Mouse (Mus musculus) limb, embryonic 14.5 days (tissue): ENCODE measurements around the gene Rbm47. TPM values are rescaled to one million over a fixed set of nuclear protein-coding genes. Genes with fewer than 3 reads are reported as not detected.
"Not testable (repeated sequence)": the region's sequence is repeated elsewhere in the genome, so short reads cannot be mapped to it uniquely, and the experiment has no call there.

Experiments
- ATAC-seq: fragments of 200-750 bp; cut with Nextera tagmentation; 2 replicates; pipeline ENCODE4 v1.8.0; 2017; ENCODE audit warnings: low read depth, moderate number of reproducible peaks, moderate TSS enrichment; ENCODE audit not compliant: low FRiP score
- DNase-seq: peaks from one replicate; pipeline ENCODE4 v3.0.0-alpha.2; 2015; ENCODE audit warnings: low spot score
- H3K27ac ChIP-seq: fragments of 300-500 bp; sonication (generic); replicated peaks from 2 replicates; pipeline ENCODE4 v1.5.1; 2014; ENCODE audit warnings: low read depth, mild to moderate bottlenecking, low read length, moderate library complexity, mixed read lengths
- H3K27me3 ChIP-seq: fragments of 300-500 bp; sonication (generic); 2 replicates; pipeline ENCODE4 v1.6.1; 2014; ENCODE audit warnings: low read length, mixed read lengths; ENCODE audit not compliant: control insufficient read depth, insufficient read depth
- H3K36me3 ChIP-seq: fragments of 300-500 bp; sonication (generic); 2 replicates; pipeline ENCODE4 v1.6.1; 2014; ENCODE audit warnings: mild to moderate bottlenecking, low read length, moderate library complexity, mixed read lengths; ENCODE audit not compliant: control insufficient read depth, insufficient read depth
- H3K4me1 ChIP-seq: fragments of 300-500 bp; sonication (generic); 2 replicates; pipeline ENCODE4 v1.6.1; 2014; ENCODE audit warnings: antibody characterized with exemption, low read length, mixed read lengths; ENCODE audit not compliant: control insufficient read depth, insufficient read depth
- H3K4me2 ChIP-seq: fragments of 300-500 bp; sonication (generic); replicated peaks from 2 replicates; pipeline ENCODE4 v1.6.1; 2014; ENCODE audit warnings: low read depth, mild to moderate bottlenecking, low read length, moderate library complexity; ENCODE audit not compliant: severe bottlenecking
- H3K4me3 ChIP-seq: fragments of 300-500 bp; sonication (generic); replicated peaks from 2 replicates; pipeline ENCODE4 v1.5.1; 2014; ENCODE audit warnings: low read length
- H3K9ac ChIP-seq: fragments of 300-500 bp; sonication (generic); 2 replicates; pipeline ENCODE4 v1.6.1; 2014; ENCODE audit warnings: mild to moderate bottlenecking, low read depth, low read length, moderate library complexity; ENCODE audit not compliant: severe bottlenecking
- H3K9me3 ChIP-seq: fragments of 300-500 bp; sonication (generic); 2 replicates; pipeline ENCODE4 v1.6.1; 2016; ENCODE audit warnings: low read length; ENCODE audit not compliant: control insufficient read depth
- POLR2A ChIP-seq: fragments of 200-500 bp; IDR thresholded peaks from 2 replicates; pipeline ENCODE4 v1.8.0; 2012; ENCODE audit warnings: inconsistent platforms, mild to moderate bottlenecking, moderate library complexity, borderline replicate concordance; ENCODE audit not compliant: insufficient read depth, insufficient read length; ENCODE audit errors: extremely low read depth
- WGBS: fragments of 180-500 bp; shearing (Covaris S2); extraction: QIAGEN DNeasy Blood & Tissue Kit; methylation state at CpG from one replicate; pipeline ENCODE4 v1.1.7; 2014; 5-methylcytosine and 5-hydroxymethylcytosine counted together
- polyA plus RNA-seq, 2 experiments: library from polyadenylated mRNA; depleted of rRNA in 1 of 2; stranded (reverse) in 1 of 2; unstranded in 1 of 2; fragments of >200 nt; fragmentation: Nextera tagmentation in 1 of 2; extraction: Ambion mirVana in 1 of 2; gene quantifications; 2 replicates each; pipeline versions ENCODE4 v1.2.1 to v1.2.3; 2012 to 2014

The Rbm47 gene
- polyA plus RNA-seq, 2 experiments = 2.5 to 5.2 TPM

DNA sequence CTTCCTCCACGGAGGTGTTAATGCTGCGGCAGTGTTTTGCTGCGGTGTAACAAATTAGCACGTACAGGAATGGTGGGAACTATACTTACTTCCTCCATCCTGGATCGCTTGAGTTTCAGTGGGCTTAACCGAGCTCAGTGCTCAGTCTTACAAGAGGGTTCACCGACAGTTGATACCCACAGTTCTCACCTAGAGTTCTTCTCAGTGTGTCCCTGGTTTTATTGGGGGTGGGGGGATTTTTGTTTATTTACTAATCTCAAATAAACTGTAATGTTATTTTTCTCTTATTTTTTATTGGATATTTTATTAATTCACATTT is 18.2 kb upstream of the Rbm47 start:
- Histone ChIP-seq H3K9ac (no peak overlapping the region), H3K36me3 (no peaks in the 10 kb centered on the region), H3K4me2 (no peak overlapping the region), H3K27me3 (no peaks in the 10 kb centered on the region), H3K9me3 (no peaks in the 10 kb centered on the region), H3K27ac (no peak overlapping the region), H3K4me3 (no peak overlapping the region), H3K4me1 (no peaks in the 10 kb centered on the region)
- TF ChIP-seq POLR2A = no peak
- ATAC-seq (no peak), DNase-seq (no peak)
- 83% methylated on average over 7 of the region's 7 CpGs for WGBS

DNA sequence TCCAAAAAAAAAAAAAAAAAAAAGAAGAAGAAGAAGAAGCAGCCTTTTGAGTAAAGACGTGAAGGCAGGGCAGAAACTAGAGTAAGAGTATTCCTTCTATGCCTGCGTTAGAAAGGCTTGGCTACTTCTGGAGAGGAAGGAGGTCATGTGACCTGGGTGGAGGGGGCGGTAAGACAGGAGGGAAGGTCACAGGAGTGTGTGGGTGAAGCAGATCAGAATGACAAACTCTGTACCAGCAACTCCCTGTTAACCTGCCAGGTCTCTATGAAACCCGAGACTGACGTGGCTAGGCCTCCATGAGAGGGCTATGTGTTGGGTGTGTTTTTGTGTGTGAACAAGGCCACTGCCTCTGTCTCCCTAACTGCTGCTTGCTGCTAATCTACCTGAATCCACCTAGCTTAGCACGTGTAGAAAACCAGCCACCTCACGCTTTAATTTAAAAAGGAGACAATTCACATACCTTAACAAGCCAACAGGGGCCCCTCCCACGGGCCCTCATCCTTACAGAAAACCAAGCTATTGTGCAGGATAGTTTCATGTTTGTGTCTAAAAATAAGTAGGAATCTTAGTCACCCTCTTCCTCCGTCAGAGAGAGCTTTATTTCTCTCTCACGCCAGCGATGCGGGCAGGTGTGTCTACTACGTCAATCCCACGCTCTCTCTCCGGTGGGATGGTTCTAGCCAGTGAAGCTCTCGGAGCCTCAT is 17.7 kb upstream of the Rbm47 start:
- Histone ChIP-seq H3K4me1 (no peaks in the 10 kb centered on the region), H3K27ac (no peak overlapping the region), H3K9me3 (no peaks in the 10 kb centered on the region), H3K27me3 (no peaks in the 10 kb centered on the region), H3K36me3 (no peaks in the 10 kb centered on the region), H3K9ac (no peak overlapping the region), H3K4me3 (no peak overlapping the region), H3K4me2 (no peak overlapping the region)
- DNase-seq = no peak
- ATAC-seq = no peak
- WGBS = 73% methylated on average over 16 of the region's 16 CpGs
- TF ChIP-seq POLR2A = no peak

DNA sequence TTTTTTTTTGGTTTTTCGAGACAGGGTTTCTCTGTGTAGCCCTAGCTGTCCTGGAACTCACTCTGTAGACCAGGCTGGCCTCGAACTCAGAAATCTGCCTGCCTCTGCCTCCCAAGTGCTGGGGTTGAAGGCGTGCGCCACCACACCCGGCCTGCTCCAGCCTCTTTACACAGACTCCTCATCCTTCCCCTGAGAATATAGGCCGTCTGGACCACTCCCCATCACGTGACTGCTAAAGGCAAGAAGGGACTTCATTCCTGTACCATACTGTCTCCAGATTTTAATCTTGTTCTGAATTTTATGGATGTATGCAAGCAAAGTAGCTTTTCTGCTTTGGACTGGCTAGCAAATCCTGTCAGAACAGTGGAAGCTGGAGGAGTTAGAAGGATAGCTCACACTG is 15.7 kb upstream of the Rbm47 start:
- H3K9me3 ChIP-seq, H3K4me1 ChIP-seq, H3K4me3 ChIP-seq, H3K36me3 ChIP-seq, H3K27me3 ChIP-seq, H3K27ac ChIP-seq, H3K4me2 ChIP-seq, ATAC-seq, H3K9ac ChIP-seq, DNase-seq: not testable (repeated sequence)
- WGBS = 87% methylated on average over 6 of the region's 7 CpGs

DNA sequence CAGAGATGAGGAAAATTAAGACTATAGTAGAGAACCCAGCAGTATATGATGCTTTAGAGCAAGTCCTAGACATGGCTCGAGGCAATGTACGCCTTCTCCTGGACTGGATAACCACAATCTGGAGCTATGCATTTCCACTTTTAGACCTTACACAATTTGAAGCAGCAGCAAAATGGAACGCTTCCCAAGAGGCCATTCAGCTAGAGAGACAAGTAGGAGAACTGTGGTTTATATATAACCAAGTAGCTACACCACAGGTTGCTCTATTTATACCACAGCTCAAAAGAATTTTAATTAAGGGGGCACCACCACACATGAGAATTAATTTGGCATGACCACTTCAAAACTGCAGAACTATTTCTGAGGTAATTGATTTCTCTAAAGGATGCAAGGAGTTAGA is 9.2 kb upstream of the Rbm47 start:
- H3K4me2 ChIP-seq = no peak overlapping the region
- H3K27ac ChIP-seq = no peak overlapping the region
- H3K27me3 ChIP-seq = no peaks in the 10 kb centered on the region
- WGBS = 84% methylated on average over 3 of the region's 3 CpGs
- DNase-seq (no peak), ATAC-seq (no peak)
- no peak overlapping the region for H3K9ac ChIP-seq
- TF ChIP-seq POLR2A = no peak
- no peak overlapping the region for H3K4me3 ChIP-seq
- H3K36me3 ChIP-seq = no peaks in the 10 kb centered on the region
- H3K9me3 ChIP-seq = no peaks in the 10 kb centered on the region
- H3K4me1 ChIP-seq = no peaks in the 10 kb centered on the region

DNA sequence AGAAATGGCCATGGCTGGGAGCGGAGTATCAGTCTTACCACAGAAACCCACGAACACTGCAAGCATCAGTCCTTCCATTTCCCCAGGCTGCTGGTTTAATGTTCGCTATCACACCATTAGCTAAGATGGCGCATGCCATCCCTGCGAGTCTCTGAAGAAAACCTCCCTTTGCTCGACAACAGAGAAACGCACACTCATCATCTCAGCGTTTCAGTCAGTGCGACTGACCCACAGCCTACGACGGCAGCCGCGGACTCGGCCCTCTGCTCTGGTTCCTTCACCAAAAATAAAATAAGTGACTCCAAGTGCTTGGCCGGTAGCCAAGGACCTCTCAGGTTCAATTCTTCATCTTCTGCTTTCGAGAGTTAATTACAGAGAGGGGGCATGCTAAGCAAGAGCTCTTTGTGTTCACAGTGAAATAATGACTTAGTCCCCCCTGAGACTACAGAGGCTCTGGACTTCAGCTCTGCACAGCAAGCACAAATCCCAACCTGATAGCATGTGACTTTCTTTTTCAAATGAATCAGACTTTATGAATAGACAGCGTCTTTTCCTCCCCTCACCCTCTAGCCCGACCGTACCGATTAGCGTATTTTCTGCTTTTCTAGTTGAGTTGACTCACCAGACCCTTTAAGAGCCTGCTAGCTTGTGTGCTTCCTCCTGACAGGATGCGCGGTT is 1.4 kb upstream of the Rbm47 start:
- Histone ChIP-seq H3K27me3 (no peaks in the 10 kb centered on the region), H3K9ac (no peak overlapping the region), H3K4me1 (no peaks in the 10 kb centered on the region), H3K4me3 (no peak overlapping the region), H3K4me2 (peak overlapping the region; percentile 15; the same call in 1 of the 2 replicates), H3K36me3 (no peaks in the 10 kb centered on the region), H3K27ac (no peak overlapping the region), H3K9me3 (no peaks in the 10 kb centered on the region)
- 61% methylated on average over 23 of the region's 23 CpGs for WGBS
- TF ChIP-seq POLR2A = no peak
- DNase-seq = no peak
- ATAC-seq = peak; percentile 26

DNA sequence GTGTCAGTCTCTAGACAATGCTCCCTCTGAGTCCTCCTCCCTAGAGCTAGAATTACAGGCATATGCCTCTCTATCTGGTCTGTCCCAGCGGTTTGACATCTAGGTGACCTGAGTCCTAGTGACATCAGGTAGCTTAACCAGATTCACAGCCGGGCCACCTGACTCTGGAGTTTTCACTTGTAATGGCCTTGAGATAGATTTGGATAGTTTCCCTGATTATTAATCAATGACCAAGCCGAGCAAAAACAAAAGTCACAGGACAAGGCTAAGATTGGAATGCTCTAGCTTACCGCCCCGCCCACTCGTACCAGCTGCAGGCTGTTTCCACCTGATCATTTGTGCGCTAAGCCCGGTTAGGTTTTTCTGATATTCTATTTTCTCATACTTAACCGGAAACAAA is 2.3 kb downstream of the Rbm47 start:
- DNase-seq (no peak), ATAC-seq (no peak)
- WGBS = 83% methylated on average over 9 of the region's 9 CpGs
- Histone ChIP-seq H3K36me3 (no peaks in the 10 kb centered on the region), H3K9ac (no peak overlapping the region), H3K4me2 (no peak overlapping the region), H3K4me3 (no peak overlapping the region), H3K27me3 (no peaks in the 10 kb centered on the region), H3K27ac (no peak overlapping the region), H3K9me3 (no peaks in the 10 kb centered on the region), H3K4me1 (no peaks in the 10 kb centered on the region)
- TF ChIP-seq POLR2A = no peak
